Mouse (Mus musculus) lung, embryonic 16.5 days (tissue): ENCODE results near the gene Wscd1. TPM values are rescaled to one million over a fixed set of nuclear protein-coding genes. Genes with fewer than 3 reads are reported as not detected.
"Not testable (repeated sequence)": the region's sequence is repeated elsewhere in the genome, so short reads cannot be mapped to it uniquely, and the experiment has no call there.

ENCODE experiments used
- ATAC-seq: fragments of 200-750 bp; cut with Nextera tagmentation; 2 replicates; pipeline ENCODE4 v1.8.0; 2017; ENCODE audit warnings: low read depth, mild to moderate bottlenecking, moderate library complexity
- H3K27ac ChIP-seq: fragments of 300-500 bp; sonication (generic); 2 replicates; pipeline ENCODE4 v1.5.1; 2014; ENCODE audit warnings: mild to moderate bottlenecking, control low read depth, low read length
- H3K27me3 ChIP-seq: fragments of 300-500 bp; sonication (generic); 2 replicates; pipeline ENCODE4 v1.6.1; 2014; ENCODE audit warnings: low read depth, low read length, mixed read lengths; ENCODE audit not compliant: control insufficient read depth, insufficient read depth
- H3K36me3 ChIP-seq: fragments of 300-500 bp; sonication (generic); 2 replicates; pipeline ENCODE4 v1.6.1; 2014; ENCODE audit warnings: low read length; ENCODE audit not compliant: control insufficient read depth, insufficient read depth
- H3K4me1 ChIP-seq: fragments of 300-500 bp; sonication (generic); replicated peaks from 2 replicates; pipeline ENCODE4 v1.6.1; 2014; ENCODE audit warnings: low read length, mixed read lengths; ENCODE audit not compliant: control insufficient read depth, insufficient read depth
- H3K4me2 ChIP-seq: fragments of 300-500 bp; sonication (generic); 2 replicates; pipeline ENCODE4 v1.6.1; 2014; ENCODE audit warnings: low read depth, low read length, control low read depth
- H3K4me3 ChIP-seq: fragments of 300-500 bp; sonication (generic); 2 replicates; pipeline ENCODE4 v1.5.1; 2014; ENCODE audit warnings: mild to moderate bottlenecking, low read length, control low read depth
- H3K9ac ChIP-seq: fragments of 300-500 bp; sonication (generic); 2 replicates; pipeline ENCODE4 v1.6.1; 2014; ENCODE audit warnings: low read length, control low read depth
- H3K9me3 ChIP-seq: fragments of 300-500 bp; sonication (generic); 2 replicates; pipeline ENCODE4 v1.6.1; 2016; ENCODE audit warnings: low read length; ENCODE audit not compliant: control insufficient read depth
- WGBS: fragments of 180-500 bp; shearing (Covaris S2); extraction: QIAGEN DNeasy Blood & Tissue Kit; methylation state at CpG from one replicate; pipeline ENCODE4 v1.1.7; 2014; 5-methylcytosine and 5-hydroxymethylcytosine counted together
- polyA plus RNA-seq: library from polyadenylated mRNA; unstranded; fragments of >200 nt; fragmentation: Nextera tagmentation; extraction: Ambion mirVana; gene quantifications from 2 replicates; pipeline ENCODE4 v1.2.1, GENCODE M21; 2015

Gene Wscd1
- polyA plus RNA-seq, 1 experiment from 2014 or later = 11.8 TPM

- H3K27ac ChIP-seq = no peak overlapping the region
- H3K9me3 ChIP-seq = no peaks in the 10 kb centered on the region
- H3K4me3 ChIP-seq = no peak overlapping the region
- no peaks in the 10 kb centered on the region for H3K36me3 ChIP-seq
- no peak overlapping the region for H3K9ac ChIP-seq
- H3K27me3 ChIP-seq = no peaks in the 10 kb centered on the region
- H3K4me1 ChIP-seq = no peaks in the 10 kb centered on the region
- WGBS = 44% methylated on average over 2 of the region's 2 CpGs
- H3K4me2 ChIP-seq = no peak overlapping the region
- no peak for ATAC-seq
Observed at GRCm38 (mm10) chr11:71811828-71812227, 62.1 kb downstream of the Wscd1 start.

- H3K9ac ChIP-seq = no peak overlapping the region
- no peaks in the 10 kb centered on the region for H3K4me1 ChIP-seq
- WGBS = 59% methylated on average over 7 of the region's 7 CpGs
- H3K4me3 ChIP-seq = no peak overlapping the region
- H3K27ac ChIP-seq = no peak overlapping the region
- no peak for ATAC-seq
- no peaks in the 10 kb centered on the region for H3K9me3 ChIP-seq
- H3K27me3 ChIP-seq = no peaks in the 10 kb centered on the region
- H3K36me3 ChIP-seq = no peaks in the 10 kb centered on the region
- no peak overlapping the region for H3K4me2 ChIP-seq
Observed at GRCm38 (mm10) chr11:71812921-71813320, 63.2 kb downstream of the Wscd1 start.

- no peak overlapping the region for H3K4me2 ChIP-seq
- no peak overlapping the region for H3K9ac ChIP-seq
- no peak overlapping the region for H3K27ac ChIP-seq
- no peaks in the 10 kb centered on the region for H3K27me3 ChIP-seq
- no peak overlapping the region for H3K4me3 ChIP-seq
- 60% methylated on average over 7 of the region's 7 CpGs for WGBS
- no peaks in the 10 kb centered on the region for H3K9me3 ChIP-seq
- H3K36me3 ChIP-seq = no peaks in the 10 kb centered on the region
- no peaks in the 10 kb centered on the region for H3K4me1 ChIP-seq
- no peak for ATAC-seq
Observed at GRCm38 (mm10) chr11:71814511-71814910, 64.8 kb downstream of the Wscd1 start.

- ATAC-seq = no peak
- no peaks in the 10 kb centered on the region for H3K36me3 ChIP-seq
- H3K4me2 ChIP-seq = no peak overlapping the region
- no peaks in the 10 kb centered on the region for H3K4me1 ChIP-seq
- no peaks in the 10 kb centered on the region for H3K9me3 ChIP-seq
- no peak overlapping the region for H3K27ac ChIP-seq
- H3K27me3 ChIP-seq = no peaks in the 10 kb centered on the region
- no peak overlapping the region for H3K9ac ChIP-seq
- 75% methylated on average over 6 of the region's 6 CpGs for WGBS
- no peak overlapping the region for H3K4me3 ChIP-seq
Observed at GRCm38 (mm10) chr11:71815326-71815725, 65.6 kb downstream of the Wscd1 start.

GRCm38 (mm10) chr11:71816918-71817317, 67.2 kb downstream of the Wscd1 start:
- Histone ChIP-seq H3K4me3 (no peak overlapping the region), H3K9me3 (no peaks in the 10 kb centered on the region), H3K27ac (peak overlapping the region; percentile 39), H3K4me2 (no peak overlapping the region), H3K9ac (no peak overlapping the region), H3K4me1 (no peaks in the 10 kb centered on the region), H3K27me3 (no peaks in the 10 kb centered on the region), H3K36me3 (no peaks in the 10 kb centered on the region)
- ATAC-seq = no peak
- 71% methylated on average over 3 of the region's 3 CpGs for WGBS

GRCm38 (mm10) chr11:71817341-71817740, 67.6 kb downstream of the Wscd1 start:
- Histone ChIP-seq H3K4me3 (no peak overlapping the region), H3K9ac (no peak overlapping the region), H3K9me3 (no peaks in the 10 kb centered on the region), H3K27ac (peak overlapping the region; percentile 39), H3K4me1 (no peaks in the 10 kb centered on the region), H3K4me2 (no peak overlapping the region), H3K36me3 (no peaks in the 10 kb centered on the region), H3K27me3 (no peaks in the 10 kb centered on the region)
- 49% methylated on average over 4 of the region's 4 CpGs for WGBS
- peak; percentile 31; the same call in 1 of the 2 replicates for ATAC-seq

GRCm38 (mm10) chr11:71818111-71818510, 68.4 kb downstream of the Wscd1 start:
- 39% methylated on average over 5 of the region's 5 CpGs for WGBS
- peak; percentile 34; the same call in 1 of the 2 replicates for ATAC-seq
- no peak overlapping the region for H3K4me3 ChIP-seq
- no peak overlapping the region for H3K4me2 ChIP-seq
- H3K4me1 ChIP-seq = no peaks in the 10 kb centered on the region
- H3K9me3 ChIP-seq = no peaks in the 10 kb centered on the region
- H3K27me3 ChIP-seq = no peaks in the 10 kb centered on the region
- no peak overlapping the region for H3K9ac ChIP-seq
- H3K36me3 ChIP-seq = no peaks in the 10 kb centered on the region
- H3K27ac ChIP-seq = no peak overlapping the region

- no peak overlapping the region for H3K4me2 ChIP-seq
- no peaks in the 10 kb centered on the region for H3K27me3 ChIP-seq
- no peak for ATAC-seq
- no peaks in the 10 kb centered on the region for H3K9me3 ChIP-seq
- no peaks in the 10 kb centered on the region for H3K36me3 ChIP-seq
- H3K4me3 ChIP-seq = no peak overlapping the region
- H3K9ac ChIP-seq = no peak overlapping the region
- 69% methylated on average over 9 of the region's 9 CpGs for WGBS
- H3K4me1 ChIP-seq = no peaks in the 10 kb centered on the region
- H3K27ac ChIP-seq = no peak overlapping the region
Observed at GRCm38 (mm10) chr11:71819901-71820300, 70.2 kb downstream of the Wscd1 start.

- Histone ChIP-seq H3K9ac (no peak overlapping the region), H3K4me2 (peak overlapping the region; percentile 25; the same call in 1 of the 2 replicates), H3K36me3 (no peaks in the 10 kb centered on the region), H3K27me3 (no peaks in the 10 kb centered on the region), H3K4me1 (no peaks in the 10 kb centered on the region), H3K9me3 (no peaks in the 10 kb centered on the region), H3K4me3 (no peak overlapping the region), H3K27ac (no peak overlapping the region)
- 29% methylated on average over 10 of the region's 10 CpGs for WGBS
- no peak for ATAC-seq
Observed at GRCm38 (mm10) chr11:71820847-71821246, 71.1 kb downstream of the Wscd1 start.

- not testable (repeated sequence) for H3K9ac ChIP-seq, H3K4me1 ChIP-seq, H3K36me3 ChIP-seq, H3K4me3 ChIP-seq, ATAC-seq, H3K27me3 ChIP-seq, H3K9me3 ChIP-seq, H3K27ac ChIP-seq, H3K4me2 ChIP-seq
- 71% methylated on average over 6 of the region's 6 CpGs for WGBS
Observed at GRCm38 (mm10) chr11:71821526-71821925, 71.8 kb downstream of the Wscd1 start.
